Comparison of ENCODE assay signal across 8 mouse cellular contexts in genomic region chr4:45771619-45772018, GRCm38 (mm10). TPM values are rescaled to one million over a fixed set of nuclear protein-coding genes. Genes with fewer than 3 reads are reported as not detected.
DNase-seq lines count a peak whose midpoint lies in the region; ATAC-seq lines count a peak whose summit lies in the region.

No protein-coding gene starts in this region.

- no peak overlapping the region for H3K4me3 ChIP-seq in heart, embryonic 16.5 days (ENCODE audit: low read length)
- H3K4me3 ChIP-seq in heart, embryonic 11.5 days (ENCODE audit: low read depth, low read length): no peak overlapping the region

- no peak for ATAC-seq in heart, embryonic 16.5 days (replicated peaks; ENCODE audit: extremely low read depth, insufficient read depth, low FRiP score)
- ATAC-seq in heart, embryonic 11.5 days (replicated peaks; ENCODE audit: insufficient number of reproducible peaks, low FRiP score, low TSS enrichment): no peak
- peak; percentile 58; the same call in 1 of the 2 replicates for ATAC-seq in common myeloid progenitor, adult 5-6 weeks (replicated peaks; ENCODE audit: low read depth, poor library complexity, severe bottlenecking)

- peak; percentile 66 for DNase-seq in WW6 (ENCODE audit: low read depth, low spot score)
- peak; percentile 67 for DNase-seq in heart, postnatal 4 days
- peak; percentile 42 to 54 for DNase-seq in left cerebral cortex, postnatal 25 days (ENCODE audit: low spot score in 2 of 2)
- peak; percentile 40 for DNase-seq in naive thymus-derived CD4-positive, alpha-beta T cell, adult 2 months (ENCODE audit: low read depth)
- DNase-seq in thymus, postnatal 36 days: peak; percentile 27 to 30

- H3K27ac ChIP-seq in heart, embryonic 16.5 days (ENCODE audit: low read length): no peak overlapping the region
- H3K27ac ChIP-seq in heart, embryonic 11.5 days (ENCODE audit: low read depth, low read length): no peak overlapping the region

- 0 out of 2 replicates have a peak overlapping the region, but pooled peaks have one; percentile 9 for H3K9ac ChIP-seq in heart, embryonic 16.5 days (ENCODE audit: low read length)
- H3K9ac ChIP-seq in heart, embryonic 11.5 days (ENCODE audit: low read depth, low read length): no peak overlapping the region

- H3K36me3 ChIP-seq in heart, embryonic 16.5 days (ENCODE audit: control insufficient read depth, insufficient read depth): no peaks in the 10 kb centered on the region
- H3K36me3 ChIP-seq in heart, embryonic 11.5 days (ENCODE audit: control insufficient read depth, insufficient read depth, low read length): no peaks in the 10 kb centered on the region

- H3K4me1 ChIP-seq in heart, embryonic 16.5 days (ENCODE audit: control insufficient read depth, insufficient read depth, low read length): peaks cover 31% of the 10 kb centered on the region
- H3K4me1 ChIP-seq in heart, embryonic 11.5 days (ENCODE audit: control insufficient read depth, insufficient read depth, low read length): peaks cover 37% of the 10 kb centered on the region

- H3K9me3 ChIP-seq in heart, embryonic 16.5 days (replicated peaks; ENCODE audit: control insufficient read depth, low read length): no peaks in the 10 kb centered on the region
- H3K9me3 ChIP-seq in heart, embryonic 11.5 days (replicated peaks; ENCODE audit: control insufficient read depth, low read length): no peaks in the 10 kb centered on the region

- H3K27me3 ChIP-seq in heart, embryonic 16.5 days (ENCODE audit: control insufficient read depth, insufficient read depth, low read length): no peaks in the 10 kb centered on the region
- peaks cover 15% of the 10 kb centered on the region for H3K27me3 ChIP-seq in heart, embryonic 11.5 days (ENCODE audit: control insufficient read depth, insufficient read depth, low read length)

- intact Hi-C loops in left cerebral cortex, postnatal 25 days (cut with DNase I): loop anchor here (1.0 kb wide), 2 partner anchors 40 to 353 kb away; no protein-coding TSS in a partner anchor

- no peak overlapping the region for H3K4me2 ChIP-seq in heart, embryonic 16.5 days (ENCODE audit: low read depth, low read length)
- no peak overlapping the region for H3K4me2 ChIP-seq in heart, embryonic 11.5 days

- WGBS in heart, embryonic 16.5 days: 4% methylated on average over 5 of the region's 5 CpGs
- WGBS in heart, embryonic 11.5 days (ENCODE audit: insufficient replicate concordance): 6% methylated on average over 5 of the region's 5 CpGs

RNA-seq across cellular contexts. Expression of gene Aldh1b1, which starts 27.2 kb away (rescaled TPM):
- polyA plus RNA-seq in heart, embryonic 16.5 days (2015; fragmentation: Nextera tagmentation; extraction: Ambion mirVana): 173 and 184 TPM in 2 replicates
- 33.1 and 49.0 TPM in 2 replicates for polyA plus RNA-seq in heart, embryonic 11.5 days (2014; fragmentation: Nextera tagmentation; extraction: Ambion mirVana)
- 17.6 and 21.7 TPM in 2 replicates for total RNA-seq in common myeloid progenitor, adult 5-6 weeks (2017)
- 10 to 100 TPM; 84.2 to 91.4 TPM for total RNA-seq in heart, postnatal 4 days (2021)
- total RNA-seq in left cerebral cortex, postnatal 25 days (2021): 1 to 10 TPM; 5.7 to 6.4 TPM

RNA-seq across cellular contexts. Expression of gene Igfbpl1, which starts 55.1 kb away (rescaled TPM):
- polyA plus RNA-seq in heart, embryonic 16.5 days (2015; fragmentation: Nextera tagmentation; extraction: Ambion mirVana): 1.5 TPM in 2 replicates
- polyA plus RNA-seq in heart, embryonic 11.5 days (2014; fragmentation: Nextera tagmentation; extraction: Ambion mirVana): 16.8 and 18.4 TPM in 2 replicates
- not detected in 2 replicates for total RNA-seq in common myeloid progenitor, adult 5-6 weeks (2017)
- 1 to 10 TPM; 7.3 to 7.5 TPM for total RNA-seq in heart, postnatal 4 days (2021)
- total RNA-seq in left cerebral cortex, postnatal 25 days (2021): under 1 TPM; 0.41 to 0.62 TPM
